Mouse (Mus musculus) adrenal gland, adult 8-10 months (tissue): Measurements from ENCODE around the gene Spef2. TPM values are rescaled to one million over a fixed set of nuclear protein-coding genes. Genes with fewer than 3 reads are reported as not detected.

Experiments
- DNase-seq: peaks from one replicate; pipeline ENCODE4 v3.0.0; 2022
- total RNA-seq, 4 experiments: library from RNA; stranded (reverse); gene quantifications; 2 replicates each; pipeline ENCODE4 v1.2.4; 2022

The Spef2 gene
- total RNA-seq, 4 experiments from 2014 or later: 0.59 to 0.74 (median 0.65) TPM

DNA sequence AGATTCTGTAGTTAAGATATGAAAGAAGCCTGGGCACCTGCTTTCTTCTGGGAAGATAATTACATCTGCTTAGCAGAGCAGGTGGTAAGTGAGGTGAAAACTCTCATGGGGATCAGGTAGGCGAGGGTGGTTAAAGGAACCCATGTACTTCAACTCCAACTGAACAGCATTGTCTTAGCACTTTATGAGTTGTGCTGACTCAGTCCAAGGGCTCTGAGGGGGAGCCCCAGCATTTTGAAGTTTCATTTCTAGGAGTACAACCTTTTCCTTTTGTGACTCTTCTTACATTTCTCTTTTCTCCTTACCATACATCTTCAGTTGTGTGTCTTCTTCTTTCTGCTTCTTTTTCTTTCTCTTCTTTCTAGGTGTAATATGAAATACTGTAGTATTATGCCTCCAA, 213.5 kb downstream of the Spef2 start:
- no peak for DNase-seq

- no peak for DNase-seq
These were observed 215.2 kb downstream of the Spef2 start for GRCm38 (mm10) chr15:9533356-9533902.

DNA sequence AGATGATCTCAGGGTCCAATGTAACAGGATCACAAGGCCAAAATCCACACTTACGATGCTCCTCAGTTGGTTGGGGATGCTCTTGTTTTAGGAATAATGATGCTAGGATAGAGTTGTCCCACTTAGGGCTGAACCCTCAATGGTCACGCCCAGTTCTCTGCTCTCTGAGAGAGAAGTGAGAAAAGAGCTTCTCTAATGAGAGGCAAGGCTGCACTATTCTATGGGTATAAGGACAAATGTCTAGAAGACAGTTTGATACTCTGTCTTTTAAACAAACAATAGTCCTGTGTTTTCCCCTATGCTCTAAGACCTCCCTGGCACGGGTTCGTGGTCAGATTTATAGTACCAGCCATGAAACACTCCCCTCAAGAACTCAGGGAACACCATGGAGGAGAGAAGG, 218.6 kb downstream of the Spef2 start, which contains the start of gene Il7r:
Gene Il7r, minus strand, starts transcription at position 101 of the 400 bp plus-strand sequence.
- DNase-seq: no peak

GRCm38 (mm10) chr15:9529646-9530045, 219.0 kb downstream of the Spef2 start:
- DNase-seq: no peak

Other genes starting within 250 kb of the Spef2 start
- 1 to 10 TPM in 2 of 4 experiments, under 1 TPM in 2; 0.44 to 1.8 (median 1.0) TPM for gene Il7r, start 218.7 kb downstream of the Spef2 start, total RNA-seq